Mouse (Mus musculus): Measurements from ENCODE around the gene Ece1.

DNA sequence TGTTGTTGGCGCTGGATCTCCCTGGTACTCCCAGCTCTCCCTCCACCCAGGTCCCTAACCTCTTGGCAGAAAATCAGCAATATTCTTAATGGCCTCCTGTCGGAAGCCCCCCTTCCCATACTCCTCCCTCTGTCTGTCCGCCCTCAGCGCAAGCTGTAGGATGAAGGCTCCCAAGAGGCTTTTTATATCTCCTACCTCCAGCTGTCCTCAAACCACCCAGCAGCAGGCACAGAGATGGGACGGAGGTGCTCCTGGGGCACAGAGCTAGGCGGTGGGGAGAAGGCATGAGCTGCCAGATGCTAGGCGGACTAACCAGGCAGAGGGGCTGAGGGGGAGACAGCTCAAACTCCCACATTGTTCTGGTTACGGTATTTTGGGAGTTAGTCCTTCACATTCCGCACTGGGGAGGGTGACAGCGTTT, 3.2 kb downstream of the Ece1 start:
- TF ChIP-seq CTCF (IDR thresholded peaks at IDR 0.05; ENCODE audit: low read depth) (no peak), EP300 (optimal IDR thresholded peaks at IDR 0.05) (no peak)

Measured in stomach, postnatal 0 days (tissue).